Mouse (Mus musculus) lung, postnatal 0 days (tissue): Measurements from ENCODE around the gene Nup133. TPM values are rescaled to one million over a fixed set of nuclear protein-coding genes. Genes with fewer than 3 reads are reported as not detected.
A peak's percentile ranks its signal among the peaks of the same experiment; 100 is the strongest.

Experiments
- ATAC-seq: fragments of 200-750 bp; cut with Nextera tagmentation; 2 replicates; pipeline ENCODE4 v1.8.0; 2017; ENCODE audit warnings: moderate library complexity
- DNase-seq: peaks from one replicate; pipeline ENCODE4 v3.0.0-alpha.2; 2016; ENCODE audit warnings: low spot score
- H3K27ac ChIP-seq: fragments of 300-500 bp; sonication (generic); 2 replicates; pipeline ENCODE4 v1.5.1; 2014; ENCODE audit warnings: antibody characterized with exemption, mild to moderate bottlenecking, low read length, mixed read lengths
- H3K27me3 ChIP-seq: fragments of 300-500 bp; sonication (generic); replicated peaks from 2 replicates; pipeline ENCODE4 v1.6.1; 2014; ENCODE audit warnings: low read length, mixed read lengths; ENCODE audit not compliant: insufficient read depth
- H3K36me3 ChIP-seq: fragments of 300-500 bp; sonication (generic); 2 replicates; pipeline ENCODE4 v1.6.1; 2014; ENCODE audit warnings: low read length, mixed read lengths; ENCODE audit not compliant: insufficient read depth
- H3K4me1 ChIP-seq: fragments of 300-500 bp; sonication (generic); 2 replicates; pipeline ENCODE4 v1.6.1; 2014; ENCODE audit warnings: antibody characterized with exemption, low read depth, low read length, mixed read lengths; ENCODE audit not compliant: insufficient read depth
- H3K4me2 ChIP-seq: fragments of 300-500 bp; sonication (generic); replicated peaks from 2 replicates; pipeline ENCODE4 v1.6.1; 2014; ENCODE audit warnings: low read depth, mild to moderate bottlenecking, low read length, moderate library complexity, mixed read lengths
- H3K4me3 ChIP-seq: fragments of 300-500 bp; sonication (generic); 2 replicates; pipeline ENCODE4 v1.5.1; 2014; ENCODE audit warnings: low read depth, low read length
- H3K9ac ChIP-seq: fragments of 300-500 bp; sonication (generic); replicated peaks from 2 replicates; pipeline ENCODE4 v1.6.1; 2014; ENCODE audit warnings: low read depth, mild to moderate bottlenecking
- H3K9me3 ChIP-seq: fragments of 300-500 bp; sonication (generic); 2 replicates; pipeline ENCODE4 v1.6.1; 2016; ENCODE audit warnings: low read length, mixed read lengths
- CTCF ChIP-seq: IDR thresholded peaks from 2 replicates; pipeline ENCODE4 v1.5.1; 2016; ENCODE audit warnings: antibody characterized with exemption, mild to moderate bottlenecking
- EP300 ChIP-seq: IDR thresholded peaks from 2 replicates; pipeline ENCODE4 v1.6.1; 2016; ENCODE audit warnings: antibody characterized with exemption, mild to moderate bottlenecking, control low read depth
- WGBS: fragments of 180-500 bp; shearing (Covaris S2); extraction: QIAGEN DNeasy Blood & Tissue Kit; methylation state at CpG from one replicate; pipeline ENCODE4 v1.1.7; 2014; 5-methylcytosine and 5-hydroxymethylcytosine counted together
- polyA plus RNA-seq: library from polyadenylated mRNA; unstranded; fragments of >200 nt; fragmentation: Nextera tagmentation; extraction: Ambion mirVana; gene quantifications from 2 replicates; pipeline ENCODE4 v1.2.1, GENCODE M21; 2015

Gene Nup133
- polyA plus RNA-seq, 1 experiment from 2014 or later = 10.8 TPM

- no peak overlapping the region for H3K9ac ChIP-seq
- no peak overlapping the region for H3K4me2 ChIP-seq
- H3K4me1 ChIP-seq = no peaks in the 10 kb centered on the region
- no peak overlapping the region for H3K27ac ChIP-seq
- 85% methylated on average over 7 of the region's 7 CpGs for WGBS
- TF ChIP-seq EP300 (no peak), CTCF (no peak)
- ATAC-seq (no peak), DNase-seq (peak; percentile 15)
- no peaks in the 10 kb centered on the region for H3K9me3 ChIP-seq
- H3K27me3 ChIP-seq = peaks cover 8% of the 10 kb centered on the region; the same call in 1 of the 2 replicates
- H3K4me3 ChIP-seq = no peak overlapping the region
- peaks cover 23% of the 10 kb centered on the region for H3K36me3 ChIP-seq
These were observed 49.7 kb downstream of the Nup133 start for GRCm38 (mm10) chr8:123899366-123899765.

GRCm38 (mm10) chr8:123898576-123898975 is 50.5 kb downstream of the Nup133 start:
- Histone ChIP-seq H3K4me3 (no peak overlapping the region), H3K9ac (no peak overlapping the region), H3K27ac (no peak overlapping the region), H3K36me3 (peaks cover 20% of the 10 kb centered on the region), H3K9me3 (no peaks in the 10 kb centered on the region), H3K27me3 (peaks cover 15% of the 10 kb centered on the region), H3K4me1 (no peaks in the 10 kb centered on the region), H3K4me2 (no peak overlapping the region)
- DNase-seq (no peak), ATAC-seq (no peak)
- WGBS = 84% methylated on average over 5 of the region's 5 CpGs
- no peak for TF ChIP-seq CTCF
- TF ChIP-seq EP300 = no peak

DNA sequence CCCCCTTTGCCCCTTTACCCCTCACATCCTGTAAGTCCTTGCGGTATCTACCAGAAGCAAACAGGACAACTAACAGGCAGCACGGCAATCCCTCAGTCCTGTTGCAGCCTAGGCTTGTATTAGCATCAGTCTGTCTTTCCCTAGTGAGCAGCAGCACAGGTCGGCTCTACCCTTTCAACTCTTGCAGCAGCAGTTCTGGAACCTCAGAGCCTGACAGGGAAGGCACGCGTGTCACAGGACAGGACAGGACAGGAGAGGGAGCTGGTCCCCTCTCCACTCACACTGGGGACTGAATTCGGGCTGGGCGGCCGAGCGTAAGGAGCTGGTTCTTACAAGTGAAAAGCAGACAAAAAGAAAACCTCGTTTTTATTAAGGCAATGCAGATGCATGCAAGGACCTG is 52.3 kb downstream of the Nup133 start:
- Histone ChIP-seq H3K9me3 (no peaks in the 10 kb centered on the region), H3K27me3 (peaks cover 32% of the 10 kb centered on the region), H3K4me1 (no peaks in the 10 kb centered on the region), H3K9ac (no peak overlapping the region), H3K4me3 (no peak overlapping the region), H3K36me3 (peaks cover 7% of the 10 kb centered on the region; the same call in 1 of the 2 replicates), H3K27ac (no peak overlapping the region), H3K4me2 (no peak overlapping the region)
- no peak for ATAC-seq
- 49% methylated on average over 10 of the region's 10 CpGs for WGBS
- DNase-seq = no peak
- no peak for TF ChIP-seq EP300
- TF ChIP-seq CTCF = no peak

GRCm38 (mm10) chr8:123896366-123896761 is 52.7 kb downstream of the Nup133 start:
- 49% methylated on average over 14 of the region's 14 CpGs for WGBS

GRCm38 (mm10) chr8:123895680-123896365 is 53.2 kb downstream of the Nup133 start:
- ATAC-seq = no peak
- TF ChIP-seq CTCF = no peak
- no peak for TF ChIP-seq EP300
- H3K27ac ChIP-seq = no peak overlapping the region
- no peak for DNase-seq
- H3K9ac ChIP-seq = no peak overlapping the region
- no peaks in the 10 kb centered on the region for H3K4me1 ChIP-seq
- H3K36me3 ChIP-seq = 0 out of 2 replicates have a peak, but pooled peaks cover 3% of the 10 kb centered on the region
- no peaks in the 10 kb centered on the region for H3K9me3 ChIP-seq
- peaks cover 40% of the 10 kb centered on the region for H3K27me3 ChIP-seq
- H3K4me3 ChIP-seq = no peak overlapping the region
- no peak overlapping the region for H3K4me2 ChIP-seq
- 64% methylated on average over 9 of the region's 9 CpGs for WGBS

More at GRCm38 (mm10) chr8:123896366-123896761, 52.7 kb downstream of the Nup133 start:
- H3K9ac ChIP-seq = no peak overlapping the region
- no peak overlapping the region for H3K4me3 ChIP-seq
- no peak for TF ChIP-seq EP300
- peaks cover 36% of the 10 kb centered on the region for H3K27me3 ChIP-seq
- no peak for DNase-seq
- H3K9me3 ChIP-seq = no peaks in the 10 kb centered on the region
- no peak overlapping the region for H3K4me2 ChIP-seq
- no peaks in the 10 kb centered on the region for H3K4me1 ChIP-seq
- H3K36me3 ChIP-seq = 0 out of 2 replicates have a peak, but pooled peaks cover 4% of the 10 kb centered on the region
- ATAC-seq = no peak
- no peak overlapping the region for H3K27ac ChIP-seq

DNA sequence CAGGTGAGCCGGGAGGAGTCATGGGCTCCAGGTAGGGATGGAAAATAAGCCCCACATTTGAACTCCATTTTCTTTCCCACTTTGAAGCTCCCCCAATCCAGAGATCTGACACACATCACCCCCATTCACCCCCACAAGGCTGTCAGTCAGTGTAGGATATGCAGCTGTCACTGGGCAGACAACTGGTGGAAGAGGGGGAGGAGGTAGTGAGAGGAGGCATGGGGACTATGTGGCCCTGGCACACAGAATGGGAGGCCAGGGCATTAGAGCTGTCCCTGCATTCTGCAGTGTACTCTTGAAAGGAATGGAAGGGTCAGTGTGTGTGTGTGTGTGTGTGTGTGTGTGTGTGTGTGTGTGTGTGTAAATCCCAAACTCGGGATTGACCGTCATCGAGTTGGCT is 53.8 kb downstream of the Nup133 start:
- WGBS = 67% methylated on average over 4 of the region's 4 CpGs
- Histone ChIP-seq H3K27ac (no peak overlapping the region), H3K36me3 (no peaks in the 10 kb centered on the region), H3K9ac (no peak overlapping the region), H3K9me3 (no peaks in the 10 kb centered on the region), H3K4me2 (no peak overlapping the region), H3K27me3 (peaks cover 42% of the 10 kb centered on the region), H3K4me1 (no peaks in the 10 kb centered on the region), H3K4me3 (no peak overlapping the region)
- no peak for ATAC-seq
- DNase-seq = no peak
- TF ChIP-seq EP300 = no peak
- TF ChIP-seq CTCF = no peak
